Mouse (Mus musculus) embryonic facial prominence, embryonic 11.5 days (tissue): ENCODE measurements around the gene Cd163l1. TPM values are rescaled to one million over a fixed set of nuclear protein-coding genes. Genes with fewer than 3 reads are reported as not detected.

Experiments
- ATAC-seq: fragments of 200-750 bp; cut with Nextera tagmentation; replicated peaks from 2 replicates; pipeline ENCODE4 v1.8.0; 2017; ENCODE audit warnings: low read depth; ENCODE audit not compliant: insufficient number of reproducible peaks, low FRiP score, low TSS enrichment
- DNase-seq: peaks from one replicate; pipeline ENCODE4 v3.0.0-alpha.2; 2015; ENCODE audit warnings: low spot score
- H3K27ac ChIP-seq: fragments of 300-500 bp; sonication (generic); replicated peaks from 2 replicates; pipeline ENCODE4 v1.5.1; 2014; ENCODE audit warnings: mild to moderate bottlenecking, low read depth, low read length, control low read depth
- H3K27me3 ChIP-seq: fragments of 300-500 bp; sonication (generic); 2 replicates; pipeline ENCODE4 v1.6.1; 2014; ENCODE audit warnings: mild to moderate bottlenecking, low read length, moderate library complexity, mixed read lengths; ENCODE audit not compliant: control insufficient read depth, insufficient read depth
- H3K36me3 ChIP-seq: fragments of 300-500 bp; sonication (generic); replicated peaks from 2 replicates; pipeline ENCODE4 v1.6.1; 2014; ENCODE audit warnings: low read depth, mild to moderate bottlenecking, low read length, moderate library complexity, mixed read lengths; ENCODE audit not compliant: control insufficient read depth, insufficient read depth
- H3K4me1 ChIP-seq: fragments of 300-500 bp; sonication (generic); 2 replicates; pipeline ENCODE4 v1.6.1; 2014; ENCODE audit warnings: low read length, mixed read lengths; ENCODE audit not compliant: control insufficient read depth, insufficient read depth
- H3K4me2 ChIP-seq: fragments of 300-500 bp; sonication (generic); 2 replicates; pipeline ENCODE4 v1.6.1; 2014; ENCODE audit warnings: low read depth, mild to moderate bottlenecking, control low read depth, low read length, moderate library complexity
- H3K4me3 ChIP-seq: fragments of 300-500 bp; sonication (generic); 2 replicates; pipeline ENCODE4 v1.5.1; 2014; ENCODE audit warnings: low read depth, low read length, control low read depth
- H3K9ac ChIP-seq: fragments of 300-500 bp; sonication (generic); replicated peaks from 2 replicates; pipeline ENCODE4 v1.6.1; 2014; ENCODE audit warnings: mild to moderate bottlenecking, control low read depth, low read length
- H3K9me3 ChIP-seq: fragments of 300-500 bp; sonication (generic); replicated peaks from 2 replicates; pipeline ENCODE4 v1.6.1; 2016; ENCODE audit warnings: mild to moderate bottlenecking, low read length, inconsistent platforms, mixed read lengths; ENCODE audit not compliant: control insufficient read depth
- WGBS: fragments of 180-500 bp; shearing (Covaris S2); extraction: QIAGEN DNeasy Blood & Tissue Kit; methylation state at CpG from one replicate; pipeline ENCODE4 v1.1.7; 2014; 5-methylcytosine and 5-hydroxymethylcytosine counted together
- polyA plus RNA-seq: library from polyadenylated mRNA; unstranded; fragments of >200 nt; fragmentation: Nextera tagmentation; extraction: Ambion mirVana; gene quantifications from 2 replicates; pipeline ENCODE4 v1.2.1, GENCODE M21; 2014

Gene Cd163l1
- polyA plus RNA-seq, 1 experiment from 2014 or later: not detected

GRCm38 (mm10) chr7:140205864-140206263 is 12.2 kb upstream of the Cd163l1 start, which contains the start of gene Olfr524:
Gene Olfr524 (minus strand): TSS chr7:140205964.
- Histone ChIP-seq H3K27ac (no peak within 1 kb of the TSS), H3K4me3 (no peak within 1 kb of the TSS), H3K4me1 (no peaks in the 10 kb centered on the region), H3K27me3 (no peaks in the 10 kb centered on the region), H3K36me3 (no peaks in the 10 kb centered on the region), H3K9ac (no peak within 1 kb of the TSS), H3K4me2 (no peak within 1 kb of the TSS), H3K9me3 (no peaks in the 10 kb centered on the region)
- ATAC-seq (no peak), DNase-seq (no peak)

- DNase-seq (no peak), ATAC-seq (no peak)
- whole genome bisulfite sequencing: 92% methylated on average over 3 of the region's 3 CpGs
- H3K36me3 ChIP-seq: no peaks in the 10 kb centered on the region
- no peak overlapping the region for H3K9ac ChIP-seq
- H3K9me3 ChIP-seq: no peaks in the 10 kb centered on the region
- H3K4me2 ChIP-seq: no peak overlapping the region
- H3K27me3 ChIP-seq: no peaks in the 10 kb centered on the region
- H3K4me1 ChIP-seq: no peaks in the 10 kb centered on the region
- H3K27ac ChIP-seq: no peak overlapping the region
- no peak overlapping the region for H3K4me3 ChIP-seq
These were observed 11.2 kb upstream of the Cd163l1 start for GRCm38 (mm10) chr7:140206904-140207303.

- ATAC-seq (no peak), DNase-seq (no peak)
- Histone ChIP-seq H3K27me3 (no peaks in the 10 kb centered on the region), H3K9me3 (no peaks in the 10 kb centered on the region), H3K4me3 (no peak overlapping the region), H3K36me3 (no peaks in the 10 kb centered on the region), H3K27ac (no peak overlapping the region), H3K4me2 (no peak overlapping the region), H3K4me1 (no peaks in the 10 kb centered on the region), H3K9ac (no peak overlapping the region)
- WGBS: 71% methylated on average over 8 of the region's 8 CpGs
These were observed 9.9 kb upstream of the Cd163l1 start for GRCm38 (mm10) chr7:140208153-140208552.

- Histone ChIP-seq H3K4me3 (no peak overlapping the region), H3K9ac (no peak overlapping the region), H3K4me2 (no peak overlapping the region), H3K4me1 (no peaks in the 10 kb centered on the region), H3K27me3 (no peaks in the 10 kb centered on the region), H3K9me3 (no peaks in the 10 kb centered on the region), H3K36me3 (no peaks in the 10 kb centered on the region), H3K27ac (no peak overlapping the region)
- no peak for ATAC-seq
- no peak for DNase-seq
- 92% methylated on average over 3 of the region's 3 CpGs for WGBS
These were observed 9.4 kb upstream of the Cd163l1 start for GRCm38 (mm10) chr7:140208677-140209076.

- no peak overlapping the region for H3K27ac ChIP-seq
- ATAC-seq (no peak), DNase-seq (no peak)
- H3K4me3 ChIP-seq: no peak overlapping the region
- H3K4me2 ChIP-seq: no peak overlapping the region
- no peaks in the 10 kb centered on the region for H3K4me1 ChIP-seq
- H3K27me3 ChIP-seq: no peaks in the 10 kb centered on the region
- 79% methylated on average over 5 of the region's 5 CpGs for WGBS
- H3K36me3 ChIP-seq: no peaks in the 10 kb centered on the region
- no peak overlapping the region for H3K9ac ChIP-seq
- H3K9me3 ChIP-seq: no peaks in the 10 kb centered on the region
These were observed 4.2 kb upstream of the Cd163l1 start for GRCm38 (mm10) chr7:140213841-140214240.

GRCm38 (mm10) chr7:140219268-140219667 is 1.2 kb downstream of the Cd163l1 start:
- H3K36me3 ChIP-seq: no peaks in the 10 kb centered on the region
- WGBS: 25% methylated on average over 1 of the region's 1 CpGs
- no peaks in the 10 kb centered on the region for H3K4me1 ChIP-seq
- ATAC-seq (no peak), DNase-seq (no peak)
- H3K27me3 ChIP-seq: no peaks in the 10 kb centered on the region
- no peak overlapping the region for H3K4me3 ChIP-seq
- no peaks in the 10 kb centered on the region for H3K9me3 ChIP-seq
- no peak overlapping the region for H3K9ac ChIP-seq
- H3K27ac ChIP-seq: no peak overlapping the region
- no peak overlapping the region for H3K4me2 ChIP-seq

GRCm38 (mm10) chr7:140220375-140220774 is 2.3 kb downstream of the Cd163l1 start:
- WGBS: 85% methylated on average over 4 of the region's 4 CpGs
- no peaks in the 10 kb centered on the region for H3K36me3 ChIP-seq
- H3K4me1 ChIP-seq: no peaks in the 10 kb centered on the region
- H3K27ac ChIP-seq: no peak overlapping the region
- H3K4me2 ChIP-seq: no peak overlapping the region
- H3K27me3 ChIP-seq: no peaks in the 10 kb centered on the region
- H3K9ac ChIP-seq: no peak overlapping the region
- DNase-seq: no peak
- no peaks in the 10 kb centered on the region for H3K9me3 ChIP-seq
- no peak for ATAC-seq
- H3K4me3 ChIP-seq: no peak overlapping the region

- 81% methylated on average over 13 of the region's 13 CpGs for WGBS
- Histone ChIP-seq H3K4me3 (no peak overlapping the region), H3K4me1 (no peaks in the 10 kb centered on the region), H3K4me2 (no peak overlapping the region), H3K36me3 (no peaks in the 10 kb centered on the region), H3K9me3 (no peaks in the 10 kb centered on the region), H3K27me3 (no peaks in the 10 kb centered on the region), H3K9ac (no peak overlapping the region), H3K27ac (no peak overlapping the region)
- ATAC-seq: no peak
- DNase-seq: no peak
These were observed 6.1 kb downstream of the Cd163l1 start for GRCm38 (mm10) chr7:140224209-140224608.
